Mouse (Mus musculus): ENCODE measurements around the gene Gm29106. TPM values are rescaled to one million over a fixed set of nuclear protein-coding genes. Genes with fewer than 3 reads are reported as not detected.
"Not testable (repeated sequence)": the region's sequence is repeated elsewhere in the genome, so short reads cannot be mapped to it uniquely, and the experiment has no call there.

Gene Gm29106
- 0.33 and 0.35 TPM in 2 replicates for polyA plus RNA-seq (2015; fragmentation: Nextera tagmentation; extraction: Ambion mirVana)

DNA sequence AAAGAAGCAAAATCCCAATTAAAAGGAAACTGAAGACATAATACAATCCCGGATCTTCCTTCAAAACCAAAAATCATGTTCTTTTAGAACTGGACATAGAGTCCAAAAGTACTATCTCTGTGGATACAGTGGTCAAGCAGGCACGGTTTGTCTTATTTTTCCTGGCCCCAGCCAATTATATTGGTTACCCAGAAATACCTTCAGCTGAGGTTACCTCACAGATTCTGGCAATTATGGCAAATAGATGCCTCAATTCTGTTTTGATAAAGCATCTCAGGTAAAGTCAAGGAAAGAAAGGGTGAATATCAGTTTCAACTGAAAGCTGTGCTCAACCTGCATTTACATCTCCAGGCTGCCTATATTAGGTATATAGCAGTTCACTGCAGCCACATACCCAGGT is at the start of gene Gm29106:
TSS of gene Gm29106 (plus strand) at position 301 of the 400 bp plus-strand sequence.
- not testable (repeated sequence) for ATAC-seq (ENCODE audit: low read depth); H3K4me2 ChIP-seq; H3K36me3 ChIP-seq; H3K9me3 ChIP-seq; H3K27me3 ChIP-seq; H3K9ac ChIP-seq; H3K27ac ChIP-seq (replicated peaks); H3K4me1 ChIP-seq (replicated peaks); H3K4me3 ChIP-seq
- WGBS = 79% methylated on average over 2 of the region's 2 CpGs

DNA sequence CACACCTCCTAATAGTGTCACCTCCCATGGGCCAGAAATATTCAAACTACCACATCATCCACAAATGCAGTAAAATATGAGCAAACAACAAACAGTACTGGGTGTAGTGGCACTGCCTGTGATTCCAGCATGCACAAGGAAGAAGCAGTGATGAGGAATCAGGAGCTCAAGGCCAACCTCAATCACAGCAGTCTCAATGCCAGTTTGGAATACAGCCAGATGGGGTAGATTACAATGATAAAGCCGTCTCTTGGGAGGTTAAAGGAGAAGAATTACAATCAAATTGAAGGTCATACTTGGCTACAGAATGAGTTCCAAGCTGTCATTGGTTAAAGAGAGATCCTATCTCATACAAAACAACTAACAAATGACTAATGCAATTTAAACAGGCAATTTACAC is 52.2 kb downstream of the Gm29106 start:
- Histone ChIP-seq H3K4me2 (no peak overlapping the region), H3K4me3 (no peak overlapping the region), H3K9me3 (no peaks in the 10 kb centered on the region), H3K27ac (replicated peaks) (no peak overlapping the region), H3K9ac (no peak overlapping the region), H3K27me3 (no peaks in the 10 kb centered on the region), H3K4me1 (replicated peaks) (no peaks in the 10 kb centered on the region), H3K36me3 (no peaks in the 10 kb centered on the region)
- ATAC-seq (ENCODE audit: low read depth) = no peak
- 83% methylated on average over 1 of the region's 1 CpGs for WGBS

GRCm38 (mm10) chr1:118236032-118236431 is 59.7 kb downstream of the Gm29106 start:
- H3K27ac ChIP-seq (replicated peaks) = no peak overlapping the region
- H3K36me3 ChIP-seq = no peaks in the 10 kb centered on the region
- no peak overlapping the region for H3K4me3 ChIP-seq
- H3K27me3 ChIP-seq = no peaks in the 10 kb centered on the region
- no peak overlapping the region for H3K9ac ChIP-seq
- H3K4me1 ChIP-seq (replicated peaks) = no peaks in the 10 kb centered on the region
- ATAC-seq (ENCODE audit: low read depth) = no peak
- H3K9me3 ChIP-seq = no peaks in the 10 kb centered on the region
- H3K4me2 ChIP-seq = no peak overlapping the region
- WGBS = 80% methylated on average over 1 of the region's 1 CpGs

Other genes with a start within 250 kb of the Gm29106 start
- gene Gm28168, start 248.5 kb upstream of the Gm29106 start, polyA plus RNA-seq (2015; fragmentation: Nextera tagmentation; extraction: Ambion mirVana) = not detected in 2 replicates
- not detected in 2 replicates for gene Gm7145, start 210.6 kb upstream of the Gm29106 start, polyA plus RNA-seq (2015; fragmentation: Nextera tagmentation; extraction: Ambion mirVana)
- 417 and 418 TPM in 2 replicates for gene Tsn, start 135.2 kb downstream of the Gm29106 start, polyA plus RNA-seq (2015; fragmentation: Nextera tagmentation; extraction: Ambion mirVana)
- 69.1 and 75.2 TPM in 2 replicates for gene Nifk, start 145.3 kb downstream of the Gm29106 start, polyA plus RNA-seq (2015; fragmentation: Nextera tagmentation; extraction: Ambion mirVana)
- gene Clasp1, start 212.5 kb downstream of the Gm29106 start, polyA plus RNA-seq (2015; fragmentation: Nextera tagmentation; extraction: Ambion mirVana) = 103 and 107 TPM in 2 replicates